Mouse (Mus musculus) spleen, adult 2 months (tissue): ENCODE results near the gene Myadm. TPM values are rescaled to one million over a fixed set of nuclear protein-coding genes. Genes with fewer than 3 reads are reported as not detected.

ENCODE experiments used
- DNase-seq, 2 experiments: peaks; one replicate each; pipeline versions ENCODE4 v3.0.0 to v3.0.0-alpha.2; 2012 to 2021; ENCODE audit warnings: low spot score in 2 of 2, low read depth in 1 of 2
- H3K27ac ChIP-seq: fragments of 200-500 bp; 2 replicates; pipeline ENCODE4 v1.5.1; 2012; ENCODE audit warnings: low read length, inconsistent platforms; ENCODE audit not compliant: insufficient read depth
- H3K27me3 ChIP-seq: fragments of 200-500 bp; 2 replicates; pipeline ENCODE4 v1.6.1; 2012; ENCODE audit warnings: mild to moderate bottlenecking, moderate library complexity, low read length, inconsistent platforms; ENCODE audit not compliant: control insufficient read depth, insufficient read depth
- H3K36me3 ChIP-seq: fragments of 200-500 bp; 2 replicates; pipeline ENCODE4 v1.6.1; 2012; ENCODE audit warnings: mild to moderate bottlenecking, low read length, inconsistent platforms; ENCODE audit not compliant: control insufficient read depth, insufficient read depth
- H3K4me1 ChIP-seq: fragments of 200-500 bp; 2 replicates; pipeline ENCODE4 v1.6.1; 2011; ENCODE audit warnings: inconsistent platforms; ENCODE audit not compliant: control insufficient read depth, insufficient read depth, insufficient read length
- H3K4me3 ChIP-seq: fragments of 200-500 bp; 2 replicates; pipeline ENCODE4 v1.5.1; 2011; ENCODE audit warnings: mild to moderate bottlenecking, inconsistent platforms; ENCODE audit not compliant: insufficient read depth, insufficient read length; ENCODE audit errors: extremely low read depth
- CTCF ChIP-seq: fragments of 200-500 bp; IDR thresholded peaks from 2 replicates; pipeline ENCODE4 v1.5.1; 2011; ENCODE audit warnings: mild to moderate bottlenecking, inconsistent platforms; ENCODE audit not compliant: insufficient read depth, insufficient read length, insufficient replicate concordance; ENCODE audit errors: extremely low read depth
- POLR2A ChIP-seq: fragments of 200-500 bp; IDR thresholded peaks from 2 replicates; pipeline ENCODE4 v1.6.1; 2011; ENCODE audit warnings: low read depth, low read length, inconsistent platforms
- WGBS: fragments of 180-500 bp; shearing (Covaris S2); methylation state at CpG from one replicate; pipeline ENCODE4 v1.1.7; 2018; 5-methylcytosine and 5-hydroxymethylcytosine counted together
- polyA plus RNA-seq: library from polyadenylated mRNA; depleted of rRNA; stranded (reverse); fragments of >200 nt; gene quantifications from 2 replicates; pipeline ENCODE4 v1.2.3, GENCODE M21; 2012

Gene Myadm
- polyA plus RNA-seq, 1 experiment, result 126 TPM

GRCm38 (mm10) chr7:3302556-3303275, 13.8 kb downstream of the Myadm start:
- Histone ChIP-seq H3K36me3 (peaks cover 7% of the 10 kb centered on the region), H3K4me3 (peak overlapping the region; percentile 46), H3K27ac (no peak overlapping the region), H3K4me1 (peaks cover 15% of the 10 kb centered on the region; the same call in 1 of the 2 replicates), H3K27me3 (peaks cover 5% of the 10 kb centered on the region)
- TF ChIP-seq POLR2A (no peak), CTCF (no peak)
- 4% methylated on average over 16 of the region's 16 CpGs for WGBS
- no peak for DNase-seq

- peak in 1 of 2 experiments; percentile 49 for DNase-seq
- TF ChIP-seq CTCF, result no peak
- TF ChIP-seq POLR2A, result no peak
- Histone ChIP-seq H3K36me3 (0 out of 2 replicates have a peak, but pooled peaks cover 5% of the 10 kb centered on the region), H3K4me3 (peak overlapping the region; percentile 46), H3K4me1 (peaks cover 15% of the 10 kb centered on the region; the same call in 1 of the 2 replicates), H3K27me3 (peaks cover 5% of the 10 kb centered on the region), H3K27ac (peak overlapping the region; percentile 11)
- under 1% methylated on average over 28 of the region's 29 CpGs for WGBS
Observed at GRCm38 (mm10) chr7:3303276-3303781, 14.4 kb downstream of the Myadm start.

- DNase-seq, result no peak
- TF ChIP-seq CTCF (no peak), POLR2A (no peak)
- Histone ChIP-seq H3K4me3 (peak overlapping the region; percentile 46), H3K27me3 (peaks cover 5% of the 10 kb centered on the region), H3K27ac (peak overlapping the region; percentile 11), H3K4me1 (peaks cover 15% of the 10 kb centered on the region; the same call in 1 of the 2 replicates), H3K36me3 (0 out of 2 replicates have a peak, but pooled peaks cover 2% of the 10 kb centered on the region)
- 7% methylated on average over 12 of the region's 12 CpGs for WGBS
Observed at GRCm38 (mm10) chr7:3303789-3304188, 14.9 kb downstream of the Myadm start.

GRCm38 (mm10) chr7:3304298-3304697, 15.4 kb downstream of the Myadm start:
- 8% methylated on average over 10 of the region's 10 CpGs for WGBS
- Histone ChIP-seq H3K4me1 (peaks cover 15% of the 10 kb centered on the region; the same call in 1 of the 2 replicates), H3K4me3 (peak overlapping the region; percentile 46; the same call in 1 of the 2 replicates), H3K36me3 (0 out of 2 replicates have a peak, but pooled peaks cover 2% of the 10 kb centered on the region), H3K27ac (no peak overlapping the region), H3K27me3 (peaks cover 5% of the 10 kb centered on the region)
- DNase-seq, result peak in 1 of 2 experiments; percentile 70
- TF ChIP-seq POLR2A (no peak), CTCF (no peak)

- no peaks in the 10 kb centered on the region for H3K36me3 ChIP-seq
- no peak for DNase-seq
- no peak for TF ChIP-seq POLR2A
- no peak for TF ChIP-seq CTCF
- H3K4me1 ChIP-seq, result peaks cover 15% of the 10 kb centered on the region; the same call in 1 of the 2 replicates
- no peak overlapping the region for H3K4me3 ChIP-seq
- peaks cover 5% of the 10 kb centered on the region for H3K27me3 ChIP-seq
- no peak overlapping the region for H3K27ac ChIP-seq
- 64% methylated on average over 3 of the region's 3 CpGs for WGBS
Observed at GRCm38 (mm10) chr7:3306400-3306799, 17.5 kb downstream of the Myadm start.

GRCm38 (mm10) chr7:3308646-3309045, 19.8 kb downstream of the Myadm start:
- H3K4me3 ChIP-seq, result no peak overlapping the region
- H3K27ac ChIP-seq, result no peak overlapping the region
- no peak for TF ChIP-seq CTCF
- no peak for TF ChIP-seq POLR2A
- H3K4me1 ChIP-seq, result peaks cover 6% of the 10 kb centered on the region; the same call in 1 of the 2 replicates
- no peaks in the 10 kb centered on the region for H3K27me3 ChIP-seq
- 59% methylated on average over 4 of the region's 4 CpGs for WGBS
- H3K36me3 ChIP-seq, result no peaks in the 10 kb centered on the region
- DNase-seq, result no peak
